Mouse (Mus musculus) urinary bladder, postnatal 25 days (tissue): ENCODE data around the gene Clcc1.
A peak's percentile ranks its signal among the peaks of the same experiment; 100 is the strongest.

Source experiments
- DNase-seq: peaks from one replicate; pipeline ENCODE4 v3.0.0; 2022; ENCODE audit warnings: low spot score

The Clcc1 gene

GRCm38 (mm10) chr3:108702789-108703188, 49.1 kb downstream of the Clcc1 start:
- DNase-seq, result no peak

- DNase-seq, result no peak
These were observed 57.6 kb downstream of the Clcc1 start for GRCm38 (mm10) chr3:108711296-108711695.

GRCm38 (mm10) chr3:108713065-108713675, 59.5 kb downstream of the Clcc1 start:
- no peak for DNase-seq

- DNase-seq, result no peak
These were observed 61.1 kb downstream of the Clcc1 start for GRCm38 (mm10) chr3:108714837-108715236.

GRCm38 (mm10) chr3:108717896-108718502, 64.3 kb downstream of the Clcc1 start:
- DNase-seq, result no peak

- no peak for DNase-seq
These were observed 65.6 kb downstream of the Clcc1 start for GRCm38 (mm10) chr3:108719357-108719756.

- no peak for DNase-seq
These were observed 66.0 kb downstream of the Clcc1 start for GRCm38 (mm10) chr3:108719761-108720160.

- DNase-seq, result peak; percentile 42
These were observed 67.6 kb downstream of the Clcc1 start for GRCm38 (mm10) chr3:108721076-108721991.

GRCm38 (mm10) chr3:108722036-108722872, 68.5 kb downstream of the Clcc1 start, which contains the start of gene Gpsm2:
TSS of gene Gpsm2 (minus strand) at chr3:108722309.
- DNase-seq, result peak; percentile 96

GRCm38 (mm10) chr3:108726413-108726812, 72.7 kb downstream of the Clcc1 start:
- no peak for DNase-seq

- DNase-seq, result no peak
These were observed 73.6 kb downstream of the Clcc1 start for GRCm38 (mm10) chr3:108727344-108727743.

GRCm38 (mm10) chr3:108727776-108728175, 74.1 kb downstream of the Clcc1 start:
- no peak for DNase-seq
